Mouse (Mus musculus): ENCODE results near the gene Ptbp3.

DNA sequence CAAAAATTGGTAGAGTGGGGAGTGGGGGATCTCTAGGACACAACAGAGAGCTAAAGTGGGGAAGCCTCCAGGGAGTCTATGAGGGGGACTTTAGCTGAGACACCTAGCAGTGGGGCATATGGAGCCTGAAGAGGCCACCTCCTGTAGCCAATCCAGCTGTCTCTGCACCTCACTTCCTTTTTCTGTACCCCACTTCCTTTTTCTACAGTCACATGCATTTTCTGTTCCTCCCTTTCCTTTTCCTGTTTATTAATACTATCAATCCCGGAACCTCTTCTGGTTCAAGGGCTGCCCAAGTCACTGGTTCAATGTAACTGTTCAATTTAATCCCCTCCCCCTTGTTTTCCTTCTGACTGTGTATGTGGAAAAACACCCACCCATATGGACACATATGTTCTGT lies 107.9 kb downstream of the Ptbp3 start:
- TF ChIP-seq CTCF (IDR thresholded peaks at IDR 0.05; ENCODE audit: low read depth, low read length) (no peak), POLR2A (IDR thresholded peaks at IDR 0.05; ENCODE audit: borderline replicate concordance, low read depth, low read length) (0 out of 2 replicates have a peak, but pooled peaks have one; percentile 49)
